Mouse (Mus musculus) forebrain, postnatal 0 days (tissue): ENCODE results near the gene Cbwd1. TPM values are rescaled to one million over a fixed set of nuclear protein-coding genes. Genes with fewer than 3 reads are reported as not detected.

Experiments used
- ATAC-seq: fragments of 200-750 bp; cut with Nextera tagmentation; 2 replicates; pipeline ENCODE4 v1.8.0; 2017; ENCODE audit warnings: mild to moderate bottlenecking, moderate library complexity
- DNase-seq: peaks from one replicate; pipeline ENCODE4 v3.0.0-alpha.2; 2015
- H3K27ac ChIP-seq: fragments of 300-500 bp; sonication (generic); 2 replicates; pipeline ENCODE4 v1.5.1; 2014; ENCODE audit warnings: low read depth, mild to moderate bottlenecking, antibody characterized with exemption, low read length, moderate library complexity, mixed read lengths
- H3K27me3 ChIP-seq: fragments of 300-500 bp; sonication (generic); 2 replicates; pipeline ENCODE4 v1.6.1; 2014; ENCODE audit warnings: mild to moderate bottlenecking, low read length, mixed read lengths; ENCODE audit not compliant: insufficient read depth
- H3K36me3 ChIP-seq: fragments of 300-500 bp; sonication (generic); 2 replicates; pipeline ENCODE4 v1.6.1; 2014; ENCODE audit warnings: mild to moderate bottlenecking, moderate library complexity; ENCODE audit not compliant: insufficient read depth
- H3K4me1 ChIP-seq: fragments of 300-500 bp; sonication (generic); 2 replicates; pipeline ENCODE4 v1.6.1; 2014; ENCODE audit warnings: antibody characterized with exemption; ENCODE audit not compliant: insufficient read depth
- H3K4me2 ChIP-seq: fragments of 300-500 bp; sonication (generic); 2 replicates; pipeline ENCODE4 v1.6.1; 2014; ENCODE audit warnings: low read depth, mild to moderate bottlenecking, moderate library complexity
- H3K4me3 ChIP-seq: fragments of 300-500 bp; sonication (generic); 2 replicates; pipeline ENCODE4 v1.5.1; 2014; ENCODE audit warnings: low read depth, low read length, mixed read lengths
- H3K9ac ChIP-seq: fragments of 300-500 bp; sonication (generic); 2 replicates; pipeline ENCODE4 v1.6.1; 2014; ENCODE audit warnings: mild to moderate bottlenecking
- H3K9me3 ChIP-seq: fragments of 300-500 bp; sonication (generic); 2 replicates; pipeline ENCODE4 v1.6.1; 2016; ENCODE audit warnings: low read length
- CTCF ChIP-seq: sonication (generic); IDR thresholded peaks from 2 replicates; pipeline ENCODE4 v1.5.1; 2016; ENCODE audit warnings: antibody characterized with exemption, control low read depth, low read depth
- WGBS: fragments of 180-500 bp; shearing (Covaris S2); extraction: QIAGEN DNeasy Blood & Tissue Kit; methylation state at CpG from one replicate; pipeline ENCODE4 v1.1.7; 2014; 5-methylcytosine and 5-hydroxymethylcytosine counted together
- polyA plus RNA-seq: library from polyadenylated mRNA; unstranded; fragments of >200 nt; fragmentation: Nextera tagmentation; extraction: Ambion mirVana; gene quantifications from 2 replicates; pipeline ENCODE4 v1.2.1, GENCODE M21; 2015
- total RNA-seq: library from RNA; depleted of rRNA; stranded (reverse); fragments of >200 nt; gene quantifications from 2 replicates; pipeline ENCODE4 v1.2.3, GENCODE M21; 2014; rRNA removed

Gene Cbwd1
- total RNA-seq: 19.3 and 21.2 TPM in 2 replicates
- 7.8 and 8.6 TPM in 2 replicates for polyA plus RNA-seq

GRCm38 (mm10) chr19:24961172-24961962 lies at the start of gene Cbwd1:
TSS of gene Cbwd1 (minus strand) at chr19:24961610.
- Histone ChIP-seq H3K4me1 (peaks cover 5% of the 10 kb centered on the region; the same call in 1 of the 2 replicates), H3K36me3 (no peaks in the 10 kb centered on the region), H3K4me3 (peak within 1 kb of the TSS; percentile 65), H3K9ac (peak within 1 kb of the TSS; percentile 54), H3K27me3 (no peaks in the 10 kb centered on the region), H3K4me2 (peak within 1 kb of the TSS; percentile 65), H3K9me3 (no peaks in the 10 kb centered on the region), H3K27ac (no peak within 1 kb of the TSS)
- TF ChIP-seq CTCF: peak; percentile 81
- under 1% methylated on average over 36 of the region's 36 CpGs for WGBS
- peak; percentile 100 for ATAC-seq
- DNase-seq: peak; percentile 98

GRCm38 (mm10) chr19:25008509-25008908 lies 47.1 kb upstream of the Cbwd1 start:
- H3K4me1 ChIP-seq: no peaks in the 10 kb centered on the region
- no peak overlapping the region for H3K9ac ChIP-seq
- no peak for TF ChIP-seq CTCF
- 90% methylated on average over 2 of the region's 2 CpGs for WGBS
- no peak for ATAC-seq
- H3K4me3 ChIP-seq: no peak overlapping the region
- no peak for DNase-seq
- no peak overlapping the region for H3K27ac ChIP-seq
- H3K4me2 ChIP-seq: no peak overlapping the region
- H3K36me3 ChIP-seq: no peaks in the 10 kb centered on the region
- H3K27me3 ChIP-seq: peaks cover 7% of the 10 kb centered on the region; the same call in 1 of the 2 replicates
- no peaks in the 10 kb centered on the region for H3K9me3 ChIP-seq

GRCm38 (mm10) chr19:25006686-25007085 lies 45.3 kb upstream of the Cbwd1 start:
- Histone ChIP-seq H3K4me2 (no peak overlapping the region), H3K27ac (no peak overlapping the region), H3K4me1 (no peaks in the 10 kb centered on the region), H3K9ac (no peak overlapping the region), H3K27me3 (peaks cover 14% of the 10 kb centered on the region), H3K36me3 (no peaks in the 10 kb centered on the region), H3K4me3 (no peak overlapping the region), H3K9me3 (no peaks in the 10 kb centered on the region)
- TF ChIP-seq CTCF: no peak
- no peak for DNase-seq
- ATAC-seq: no peak
- 86% methylated on average over 1 of the region's 1 CpGs for WGBS

GRCm38 (mm10) chr19:25003810-25004209 lies 42.4 kb upstream of the Cbwd1 start:
- Histone ChIP-seq H3K4me2 (no peak overlapping the region), H3K27ac (no peak overlapping the region), H3K4me1 (no peaks in the 10 kb centered on the region), H3K27me3 (peaks cover 42% of the 10 kb centered on the region), H3K4me3 (no peak overlapping the region), H3K9me3 (no peaks in the 10 kb centered on the region), H3K36me3 (no peaks in the 10 kb centered on the region), H3K9ac (no peak overlapping the region)
- 26% methylated on average over 4 of the region's 4 CpGs for WGBS
- DNase-seq (no peak), ATAC-seq (no peak)
- TF ChIP-seq CTCF: no peak

- WGBS: 75% methylated on average over 3 of the region's 3 CpGs
- no peak overlapping the region for H3K27ac ChIP-seq
Measured at GRCm38 (mm10) chr19:25002828-25003227, 41.4 kb upstream of the Cbwd1 start.

GRCm38 (mm10) chr19:25002032-25002431 lies 40.6 kb upstream of the Cbwd1 start:
- ATAC-seq: no peak
- Histone ChIP-seq H3K27ac (no peak overlapping the region), H3K27me3 (peaks cover 54% of the 10 kb centered on the region), H3K4me1 (no peaks in the 10 kb centered on the region), H3K4me2 (no peak overlapping the region), H3K4me3 (no peak overlapping the region), H3K36me3 (no peaks in the 10 kb centered on the region), H3K9ac (no peak overlapping the region), H3K9me3 (no peaks in the 10 kb centered on the region)
- no peak for DNase-seq
- WGBS: 89% methylated on average over 6 of the region's 6 CpGs
- no peak for TF ChIP-seq CTCF

More at GRCm38 (mm10) chr19:25002828-25003227, 41.4 kb upstream of the Cbwd1 start:
- Histone ChIP-seq H3K9me3 (no peaks in the 10 kb centered on the region), H3K4me1 (no peaks in the 10 kb centered on the region), H3K36me3 (no peaks in the 10 kb centered on the region), H3K9ac (no peak overlapping the region), H3K27me3 (peaks cover 48% of the 10 kb centered on the region), H3K4me2 (no peak overlapping the region), H3K4me3 (no peak overlapping the region)
- ATAC-seq (no peak), DNase-seq (no peak)
- no peak for TF ChIP-seq CTCF

- peak overlapping the region; percentile 97 for H3K4me2 ChIP-seq
- no peaks in the 10 kb centered on the region for H3K4me1 ChIP-seq
- peak overlapping the region; percentile 60 for H3K4me3 ChIP-seq
- no peak overlapping the region for H3K9ac ChIP-seq
- H3K27me3 ChIP-seq: peaks cover 62% of the 10 kb centered on the region
- DNase-seq (no peak), ATAC-seq (no peak)
- TF ChIP-seq CTCF: no peak
- H3K27ac ChIP-seq: no peak overlapping the region
- H3K36me3 ChIP-seq: no peaks in the 10 kb centered on the region
- H3K9me3 ChIP-seq: no peaks in the 10 kb centered on the region
- WGBS: 32% methylated on average over 9 of the region's 9 CpGs
Measured at GRCm38 (mm10) chr19:25000153-25000552, 38.7 kb upstream of the Cbwd1 start.
